Mouse (Mus musculus): ENCODE results near the gene Dyrk1b.

DNA sequence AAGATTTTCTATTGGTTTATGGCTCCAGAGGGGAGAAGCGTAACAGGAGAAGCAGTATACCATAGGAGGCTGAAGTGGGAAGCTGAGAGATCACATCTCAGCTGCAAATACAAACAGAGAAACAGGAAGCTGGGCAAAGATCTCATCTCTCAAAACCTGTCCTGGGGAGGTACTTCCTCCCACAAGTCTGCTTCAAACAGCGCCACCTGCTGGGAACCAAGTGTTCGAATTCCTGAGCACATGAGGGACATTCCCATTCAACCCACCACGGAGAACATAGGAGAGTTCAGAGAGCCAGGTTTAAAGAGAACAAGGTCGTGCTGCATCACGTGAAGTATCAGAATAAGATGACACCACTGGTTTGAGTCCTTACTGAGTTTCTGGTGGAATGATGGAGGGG lies 13.9 kb upstream of the Dyrk1b start:
- TF ChIP-seq CTCF (IDR thresholded peaks at IDR 0.05; ENCODE audit: borderline replicate concordance, insufficient read depth, low read depth, low read length) (no peak), POLR2A (IDR thresholded peaks at IDR 0.05; ENCODE audit: borderline replicate concordance, insufficient read depth, low read length) (no peak)
